Mouse (Mus musculus): ENCODE measurements around the gene Tex45.
A peak's percentile ranks its signal among the peaks of the same experiment; 100 is the strongest.

Gene Tex45

DNA sequence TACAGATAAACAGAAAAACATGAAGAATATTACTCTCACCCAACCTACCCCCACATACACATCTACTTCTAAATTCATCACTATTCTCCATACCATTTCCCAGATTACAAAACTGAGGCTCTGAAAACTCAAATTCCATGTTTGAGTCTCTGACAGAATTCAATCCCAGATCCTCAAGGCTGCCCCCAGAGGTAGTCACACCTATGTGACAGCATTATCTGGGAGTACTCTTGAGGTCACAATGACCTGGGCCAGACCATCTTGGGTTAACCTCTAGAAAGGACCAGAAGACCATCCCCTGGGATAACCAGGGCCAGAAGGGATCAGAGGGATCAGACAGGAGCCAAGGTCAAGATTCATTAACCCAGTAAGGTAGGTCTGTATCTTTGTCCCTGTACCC is at the start of gene Tex45:
Tex45 (plus strand) TSS at position 301 of the 400 bp plus-strand sequence.
- DNase-seq, result no peak

DNA sequence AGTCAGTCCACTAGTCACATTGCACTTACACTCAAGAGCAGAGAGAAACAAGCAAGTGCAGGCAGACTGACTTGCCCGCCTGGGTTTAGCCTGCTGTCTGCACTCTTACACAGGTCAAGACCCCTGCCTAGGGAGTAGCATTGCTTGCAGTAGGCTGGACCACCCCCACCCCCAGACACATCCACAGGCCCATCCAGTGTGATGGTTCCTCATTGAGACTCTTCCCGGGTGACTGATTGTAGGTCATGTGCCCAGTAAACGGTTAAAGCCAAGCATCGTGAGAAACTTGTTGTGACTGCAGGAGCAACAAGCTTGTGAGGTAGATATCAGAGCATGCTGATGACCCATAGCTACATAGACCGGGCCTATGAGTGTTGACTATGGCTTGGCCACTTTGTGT is 49.2 kb upstream of the Tex45 start:
- DNase-seq, result no peak

DNA sequence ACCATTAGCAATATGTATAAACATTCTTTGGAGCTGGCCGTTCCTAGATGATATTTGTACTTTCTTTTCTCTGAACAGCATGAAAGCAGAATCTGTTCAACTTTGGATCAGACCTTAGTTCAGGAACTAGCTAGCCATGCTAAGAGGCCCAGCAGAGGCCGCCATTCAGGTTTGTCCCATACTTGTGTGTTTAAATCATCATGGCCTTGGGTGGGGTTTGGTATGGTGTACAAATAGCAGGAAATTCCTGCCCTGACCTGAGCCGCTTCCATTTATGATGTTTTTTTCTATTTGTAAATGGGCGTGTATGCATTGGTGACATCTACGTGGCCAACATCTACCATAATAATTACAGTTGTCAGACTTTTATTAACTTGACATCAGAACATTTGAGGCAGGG is 45.4 kb upstream of the Tex45 start:
- no peak for DNase-seq

DNA sequence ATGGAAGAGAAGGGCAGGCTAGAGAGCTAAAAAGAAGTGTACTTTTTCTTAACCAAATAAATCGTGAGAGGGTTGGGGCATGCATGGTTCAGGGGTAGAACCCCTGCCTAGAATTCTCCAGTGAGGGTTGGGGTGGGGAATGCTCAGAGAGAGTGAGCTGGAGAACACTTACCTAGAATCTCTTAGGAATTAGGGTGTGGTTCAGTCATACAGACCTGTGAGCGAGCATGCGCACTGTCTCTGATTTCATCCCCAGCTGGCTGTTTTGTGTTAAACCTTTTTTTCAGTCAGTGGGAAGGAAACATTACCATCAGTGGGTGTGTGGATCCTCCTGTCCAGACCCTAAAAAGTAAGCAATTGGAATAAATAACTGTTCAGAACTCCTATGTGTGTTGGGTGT is 44.5 kb upstream of the Tex45 start:
- DNase-seq, result no peak

DNA sequence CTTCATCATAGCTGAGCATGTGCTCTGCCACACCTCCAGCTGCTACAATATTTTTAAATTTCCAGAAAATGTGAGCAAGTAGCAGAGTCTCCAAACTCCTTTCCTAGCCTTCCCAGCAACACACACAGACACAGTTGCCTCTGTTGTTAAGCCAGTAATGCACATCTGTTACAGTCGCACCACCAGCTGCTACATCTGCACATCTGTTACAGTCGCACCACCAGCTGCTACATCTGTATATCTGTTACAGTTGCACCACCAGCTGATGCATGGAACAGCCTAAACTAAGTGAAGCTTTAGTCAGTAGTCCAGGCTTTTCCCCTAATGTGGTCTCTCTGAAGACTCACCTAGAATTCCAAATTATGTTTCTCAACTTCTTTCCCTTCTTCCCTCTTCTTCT is 42.2 kb upstream of the Tex45 start:
- no peak for DNase-seq

DNA sequence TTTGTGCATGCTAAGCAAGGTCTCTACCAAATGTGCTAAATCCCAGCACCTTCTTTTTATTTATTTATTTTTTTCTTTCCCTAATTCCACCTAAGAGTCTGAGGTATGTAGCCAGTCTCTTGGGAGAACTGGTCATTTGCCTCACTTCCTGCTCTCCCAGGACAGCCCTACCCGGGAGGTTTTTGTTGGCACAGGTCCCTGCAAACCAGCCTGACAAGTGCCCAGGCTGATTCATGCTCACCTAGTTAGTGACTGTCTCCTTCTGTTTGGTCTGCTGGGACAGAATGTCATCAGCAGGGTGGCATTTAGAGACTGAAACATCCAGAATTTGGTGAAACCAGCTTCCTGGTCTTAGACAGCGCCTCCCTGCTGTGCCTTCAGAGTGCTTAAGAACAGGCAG is 40.7 kb upstream of the Tex45 start:
- DNase-seq, result peak; percentile 61 to 63

DNA sequence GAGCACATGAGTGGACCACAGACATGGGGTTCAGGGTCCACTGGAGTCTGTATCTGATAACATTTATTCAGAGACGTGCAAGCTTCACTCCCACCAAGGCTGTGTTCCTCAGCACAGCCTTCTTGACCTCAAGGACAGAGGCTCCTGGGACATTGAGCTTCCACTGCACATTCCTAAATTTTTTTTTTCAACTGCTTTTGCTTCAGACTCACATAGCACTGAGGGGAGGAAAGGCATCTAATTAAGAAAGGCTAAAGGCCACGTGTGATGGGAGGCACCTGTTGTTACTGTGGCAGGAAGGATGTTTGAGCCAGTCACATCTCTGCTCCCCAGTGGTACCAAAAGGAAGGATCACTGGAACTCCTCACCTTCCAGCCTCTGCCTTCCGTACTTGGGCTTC is 39.5 kb upstream of the Tex45 start:
- DNase-seq, result no peak

DNA sequence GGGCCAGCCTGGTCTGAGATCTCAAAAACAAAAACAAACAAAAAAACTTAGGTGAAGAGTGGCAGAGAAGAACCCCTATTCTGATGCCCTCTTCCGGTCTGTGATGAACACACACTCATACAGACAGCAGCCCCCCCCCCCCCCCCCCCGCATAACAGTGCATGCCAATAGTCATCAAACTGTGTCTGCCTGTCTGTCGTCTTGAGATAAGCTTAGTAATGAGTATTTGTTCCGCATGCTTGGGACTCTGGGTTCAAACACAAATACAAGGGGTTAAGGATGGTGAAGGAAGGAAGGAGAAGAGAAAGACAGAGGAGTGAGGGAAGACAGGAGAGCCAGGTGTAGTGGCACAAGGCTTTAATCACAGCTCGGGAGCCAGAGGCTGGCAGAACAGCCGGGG is 34.2 kb upstream of the Tex45 start:
- DNase-seq, result no peak

DNA sequence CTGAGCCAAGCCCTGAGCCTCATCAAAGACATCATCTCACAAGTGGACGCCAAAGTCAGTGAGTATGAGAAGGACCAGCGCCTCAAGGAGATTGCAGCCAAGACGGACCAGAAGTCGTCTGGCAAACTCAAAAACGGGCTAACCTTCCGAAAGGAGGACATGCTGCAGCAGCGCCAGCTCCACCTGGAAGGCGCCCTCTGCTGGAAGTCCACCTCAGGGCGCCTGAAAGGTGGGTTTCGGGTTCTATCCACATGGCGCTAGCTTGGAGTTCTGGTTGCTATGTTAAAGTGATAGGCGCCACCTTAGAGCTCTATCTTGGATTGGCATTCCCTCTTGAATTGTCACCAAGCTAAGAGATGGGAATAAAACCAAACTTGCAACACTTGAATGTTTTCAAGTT is 31.2 kb upstream of the Tex45 start:
- no peak for DNase-seq

DNA sequence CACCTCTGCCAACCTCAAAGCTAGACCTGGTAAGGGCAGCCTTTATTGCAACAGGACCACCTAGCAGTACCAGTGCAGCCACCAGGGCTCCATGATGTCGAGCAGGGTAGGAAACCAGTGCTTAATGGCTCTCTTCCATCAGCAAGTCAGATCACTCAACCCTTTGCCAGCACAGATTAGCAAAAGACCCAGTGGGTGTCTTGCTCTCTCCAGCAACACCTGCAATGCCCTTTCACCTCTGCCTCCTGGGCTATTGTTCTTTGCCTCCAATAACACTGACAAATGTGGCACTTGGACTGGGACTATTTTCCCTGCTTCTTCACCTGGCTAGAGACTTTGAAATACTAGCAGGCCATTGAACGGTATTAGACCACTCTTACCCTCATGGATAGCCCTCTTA is 21.4 kb upstream of the Tex45 start:
- DNase-seq, result no peak

DNA sequence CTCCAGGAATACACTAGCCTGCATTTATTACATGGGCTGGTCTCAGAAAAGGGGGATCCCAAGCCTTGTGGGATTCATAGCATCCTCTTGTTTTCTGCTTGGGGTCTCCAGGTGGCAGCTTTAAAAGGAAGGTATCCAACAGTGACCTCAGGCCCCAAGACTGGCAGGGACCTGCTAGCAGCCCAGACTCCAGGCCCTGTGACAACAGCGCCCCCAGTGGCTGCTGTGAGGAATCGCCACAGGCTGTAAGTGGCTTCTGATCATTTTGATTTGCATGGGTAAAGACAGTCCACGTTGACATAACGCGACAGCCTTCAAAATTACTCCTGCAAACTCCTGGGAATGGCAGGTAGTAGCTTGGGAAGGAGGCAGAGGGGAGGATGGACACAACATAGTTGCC is 20.0 kb upstream of the Tex45 start:
- DNase-seq, result no peak

DNA sequence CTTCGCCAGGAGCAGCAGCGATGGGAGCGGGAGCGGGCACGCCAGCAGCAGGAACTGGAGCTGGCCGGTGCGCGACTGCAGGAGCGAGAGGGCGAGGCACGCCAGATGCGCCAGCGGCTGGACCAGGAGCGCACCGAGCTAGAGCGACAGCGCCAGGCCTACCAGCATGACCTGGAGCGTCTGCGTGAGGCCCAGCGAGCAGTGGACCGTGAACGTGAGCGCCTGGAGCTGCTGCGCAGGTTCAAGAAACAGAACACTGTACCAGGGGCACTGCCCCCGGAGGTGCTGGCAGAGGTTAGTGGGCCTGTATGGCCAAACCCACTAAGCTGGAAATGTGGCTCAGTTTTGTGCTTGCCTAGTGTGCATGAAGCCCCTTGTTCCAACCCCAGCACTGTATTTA is 18.7 kb upstream of the Tex45 start:
- peak; percentile 50 to 59 for DNase-seq

DNA sequence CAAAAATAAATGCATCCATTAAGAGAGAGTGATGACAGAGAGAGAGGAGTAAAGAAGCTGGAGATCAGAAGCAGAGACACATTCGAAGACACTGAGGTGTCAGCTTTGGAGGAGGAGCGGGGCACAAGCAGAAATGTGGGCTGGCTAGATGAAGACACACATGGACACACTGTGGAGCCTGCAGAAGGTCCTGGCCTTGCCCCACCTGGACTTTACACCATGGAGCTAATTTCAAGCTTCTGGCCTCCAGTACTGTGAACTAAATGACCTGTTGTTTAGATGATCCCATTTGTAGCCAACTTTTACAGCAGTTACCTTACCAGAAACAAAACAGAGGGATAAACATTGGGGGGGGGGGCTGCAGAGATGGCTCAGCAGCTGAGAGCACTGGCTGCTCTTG is 7.4 kb upstream of the Tex45 start:
- DNase-seq, result peak; percentile 39 to 49

DNA sequence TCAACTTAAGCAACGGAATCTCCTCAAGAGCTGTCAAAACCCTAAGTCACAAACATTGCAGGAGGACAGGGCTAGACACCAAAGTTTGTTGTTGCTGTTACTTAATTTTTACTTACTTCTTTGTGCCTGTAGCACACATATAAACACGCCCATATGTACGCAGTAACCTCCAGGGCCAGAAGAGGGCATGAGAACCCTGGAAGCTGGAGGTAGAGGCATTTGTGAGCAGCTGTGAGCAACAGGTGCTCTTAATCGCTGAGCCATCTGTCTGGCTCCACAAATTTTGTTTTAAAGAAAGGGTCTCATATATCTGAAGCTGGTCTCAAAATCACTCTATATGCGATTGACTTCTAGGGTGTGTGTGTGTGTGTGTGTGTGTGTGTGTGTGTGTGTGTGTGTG is 6.4 kb upstream of the Tex45 start:
- peak; percentile 36 to 53 for DNase-seq

DNA sequence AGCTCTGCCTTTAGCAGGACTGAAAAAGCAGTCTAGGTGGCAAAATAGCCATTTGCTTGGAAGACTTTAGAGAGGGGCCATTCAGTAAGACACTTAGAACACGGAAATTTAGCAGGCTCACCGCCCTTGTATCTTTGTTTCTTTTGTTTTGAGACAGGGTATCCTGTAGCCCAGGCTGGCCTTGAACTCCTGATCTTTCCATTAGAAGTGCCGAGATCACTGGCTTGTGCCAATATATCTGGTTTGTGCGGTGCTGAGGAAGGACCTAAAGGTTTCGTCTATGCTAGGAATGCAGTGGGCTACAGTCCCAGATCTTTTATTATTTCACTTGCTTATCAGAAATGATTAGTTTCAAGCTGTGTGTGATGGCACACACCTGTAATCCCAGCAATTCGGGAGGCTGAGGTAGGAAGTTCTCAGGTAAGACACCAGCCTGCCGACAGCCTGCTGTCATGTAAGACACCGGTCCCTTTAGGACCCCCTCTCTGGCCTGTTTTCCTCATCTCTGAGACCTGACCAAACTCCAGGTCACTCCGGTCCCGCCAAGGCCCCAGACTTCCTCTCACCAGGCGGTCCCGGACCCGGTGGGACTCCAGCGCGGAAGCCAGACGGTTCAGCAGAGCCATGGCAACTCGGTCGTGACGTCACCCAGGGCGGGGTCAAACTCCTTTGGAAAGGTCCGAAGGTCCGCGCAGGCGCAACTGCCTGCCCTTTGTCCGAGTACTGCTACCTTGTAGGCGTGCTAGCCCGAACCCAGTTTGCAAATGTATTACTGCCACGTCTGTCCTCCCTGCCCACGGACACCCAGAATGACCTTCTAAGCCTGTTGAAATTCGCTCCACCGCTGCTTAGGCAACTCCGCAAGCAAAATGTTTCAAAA is 3.4 kb upstream of the Tex45 start, which contains the start of gene Pex11g:
Pex11g (minus strand) TSS at position 675 of the 880 bp plus-strand sequence.
- peak; percentile 99 to 100 for DNase-seq

DNA sequence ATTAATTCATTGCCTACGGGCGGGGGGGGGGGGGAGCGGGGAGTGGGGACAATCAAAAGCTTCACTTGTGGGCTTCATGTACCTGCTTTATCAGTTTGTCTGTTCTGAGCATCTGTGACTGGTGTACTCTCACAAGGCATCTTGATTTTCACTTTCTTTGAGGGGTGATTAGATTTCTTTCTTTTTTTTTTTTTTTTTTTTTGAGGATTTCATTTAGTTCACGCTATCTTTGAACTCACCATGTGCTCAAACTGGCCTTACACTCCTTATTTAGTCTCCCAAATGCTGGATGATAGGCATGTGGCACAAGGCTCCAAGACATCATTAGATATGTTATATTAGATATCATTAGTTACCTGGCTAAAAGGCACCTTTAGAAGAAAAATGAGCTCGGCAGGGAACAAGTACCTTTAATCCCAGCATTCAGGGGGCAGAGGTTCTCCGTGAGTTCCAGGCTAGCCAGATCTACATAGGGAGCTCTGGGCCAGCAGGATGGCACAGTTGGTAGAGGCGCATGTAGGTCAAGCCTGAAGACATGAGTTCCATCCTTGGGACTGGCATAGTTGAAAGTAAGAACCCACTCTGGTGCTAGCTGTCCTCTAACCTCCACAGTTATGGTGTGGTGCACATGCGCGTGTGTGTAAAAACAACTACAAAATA is 2.6 kb upstream of the Tex45 start:
- no peak for DNase-seq

DNA sequence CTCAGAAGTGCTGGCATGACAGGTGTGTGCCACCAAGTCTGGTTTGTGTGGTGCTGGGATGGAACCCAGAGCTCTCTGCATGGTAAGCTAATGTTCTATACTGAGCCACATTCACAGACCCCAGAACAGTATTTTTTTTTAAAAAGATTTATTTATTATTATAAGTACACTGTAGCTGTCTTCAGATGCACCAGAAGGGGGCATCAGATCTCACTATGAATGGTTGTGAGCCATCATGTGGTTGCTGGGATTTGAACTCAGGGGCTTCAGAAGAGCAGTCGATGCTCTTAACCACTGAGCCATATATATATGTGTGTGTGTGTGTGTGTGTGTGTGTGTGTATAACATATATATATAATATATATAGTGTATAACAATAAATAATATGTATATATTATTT is 1.8 kb upstream of the Tex45 start:
- DNase-seq, result no peak

DNA sequence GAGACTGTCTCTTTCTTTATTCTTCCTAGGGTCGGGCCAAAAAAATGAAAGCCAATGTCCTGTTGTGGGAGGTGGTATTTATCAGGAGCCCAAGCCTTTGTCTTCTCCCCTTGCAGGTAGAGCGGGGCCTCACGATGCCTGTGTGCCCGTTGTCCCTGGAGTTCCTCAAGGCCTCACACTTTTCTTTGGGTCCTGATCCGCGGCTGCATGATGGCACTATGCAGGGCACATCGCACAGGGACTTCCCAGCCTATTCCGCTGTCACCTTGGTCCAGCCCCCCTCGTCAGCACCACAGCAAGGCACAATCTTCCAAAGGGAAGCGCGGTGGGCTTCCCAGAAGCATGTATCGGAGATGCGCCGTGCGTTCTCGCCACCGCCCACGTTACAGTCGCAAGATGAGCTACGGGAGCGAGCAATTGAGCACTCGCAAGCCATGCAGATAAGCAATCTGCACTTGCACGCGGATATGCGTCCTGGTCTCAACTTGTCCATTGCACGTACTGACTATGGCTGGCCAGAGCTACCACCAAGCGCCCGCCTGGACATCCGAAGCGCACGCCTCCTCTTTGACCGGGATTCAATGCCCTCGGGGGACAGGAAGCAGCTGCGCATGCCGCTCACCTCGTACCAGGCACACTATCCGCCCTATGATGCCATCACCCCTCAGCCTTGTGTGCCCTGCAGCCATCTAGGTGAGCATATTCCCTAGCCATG is 5.2 kb downstream of the Tex45 start:
- no peak for DNase-seq

DNA sequence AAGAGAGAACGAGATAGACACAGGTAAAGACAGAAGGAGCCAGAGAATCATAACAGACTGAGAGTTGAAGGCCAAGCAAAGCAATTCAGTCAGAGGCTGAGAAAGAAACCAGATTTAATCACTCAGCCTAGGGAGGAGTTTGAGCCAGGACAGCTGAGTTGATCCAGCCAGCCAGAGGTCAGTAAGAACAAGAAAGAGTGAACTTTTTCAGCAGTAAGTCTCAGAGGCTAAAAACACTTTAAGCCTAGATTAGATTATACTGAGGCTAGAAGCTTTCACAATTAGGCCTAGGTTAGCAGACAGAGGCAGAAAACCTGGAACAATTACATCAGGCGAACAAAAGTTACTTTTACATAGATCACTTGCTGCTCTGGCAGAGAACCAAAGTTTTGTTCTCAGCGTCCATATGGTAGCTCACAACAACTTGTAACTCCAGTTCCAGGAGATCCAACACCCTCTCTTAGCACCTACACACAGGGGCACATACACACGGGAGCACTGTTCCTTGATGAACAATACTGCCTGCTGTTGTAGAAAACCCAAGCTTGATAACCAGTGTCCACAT is 9.6 kb downstream of the Tex45 start:
- no peak for DNase-seq

DNA sequence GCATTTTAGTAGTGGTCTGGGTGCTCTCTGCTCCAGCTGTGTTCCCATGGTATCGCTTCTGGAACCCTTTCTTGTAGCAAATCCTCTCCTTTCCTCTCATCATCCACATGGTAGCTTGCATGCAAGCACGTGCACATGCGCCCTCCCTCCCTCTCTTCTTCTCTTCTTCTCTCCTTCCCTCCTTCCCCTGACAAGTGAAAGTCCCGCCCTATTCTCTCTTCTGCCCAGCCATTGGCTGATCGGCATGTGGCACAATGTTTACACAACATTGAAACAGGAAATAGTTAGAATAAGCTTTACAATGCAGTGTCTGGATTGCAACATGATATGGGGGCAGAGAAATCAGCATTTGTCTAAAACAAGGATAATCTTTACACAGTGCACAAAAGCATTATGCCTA is 10.9 kb downstream of the Tex45 start:
- DNase-seq, result no peak

DNA sequence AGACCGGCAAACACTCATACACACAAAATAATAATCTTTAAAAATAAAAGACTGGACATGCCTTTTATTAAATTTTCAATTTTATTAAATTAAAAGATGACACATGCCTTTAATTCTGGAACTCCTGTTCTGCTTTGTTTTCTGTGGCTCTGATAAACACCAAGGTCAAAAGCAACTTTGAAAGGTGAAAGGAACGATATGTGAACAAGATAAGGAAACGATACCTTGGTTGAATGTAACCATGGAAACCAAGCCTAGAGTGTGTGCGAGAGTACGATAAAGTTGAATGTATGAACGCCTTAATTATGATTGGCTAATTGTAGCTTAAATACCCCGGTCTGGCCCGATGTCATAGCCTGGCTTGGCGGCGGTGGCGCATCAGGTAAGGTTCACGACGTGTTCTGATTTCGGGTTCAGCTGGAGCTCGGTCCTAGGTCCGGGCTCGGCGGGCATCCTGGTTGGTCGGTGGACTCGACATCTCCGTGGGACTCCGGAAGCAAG is 11.6 kb downstream of the Tex45 start:
- no peak for DNase-seq

DNA sequence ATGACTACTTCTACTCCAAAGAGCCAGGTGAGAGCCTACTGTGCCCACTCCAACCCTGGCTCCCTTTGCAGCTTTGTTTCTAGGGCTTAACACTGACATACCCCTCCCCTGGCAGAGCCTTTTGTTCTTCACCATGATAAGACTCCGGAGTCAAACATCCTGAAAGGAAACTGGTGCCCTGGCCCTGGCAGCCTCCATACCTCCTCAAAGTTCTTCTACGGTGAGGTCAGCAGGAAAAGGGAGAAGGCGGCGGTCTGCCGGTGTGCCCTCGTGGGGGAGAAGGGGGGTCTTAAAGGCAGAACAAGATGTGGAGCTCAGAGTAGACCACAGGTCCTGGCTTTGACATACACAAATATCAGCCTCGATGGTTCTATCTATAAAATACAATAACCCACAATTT is 12.9 kb downstream of the Tex45 start:
- DNase-seq, result no peak

DNA sequence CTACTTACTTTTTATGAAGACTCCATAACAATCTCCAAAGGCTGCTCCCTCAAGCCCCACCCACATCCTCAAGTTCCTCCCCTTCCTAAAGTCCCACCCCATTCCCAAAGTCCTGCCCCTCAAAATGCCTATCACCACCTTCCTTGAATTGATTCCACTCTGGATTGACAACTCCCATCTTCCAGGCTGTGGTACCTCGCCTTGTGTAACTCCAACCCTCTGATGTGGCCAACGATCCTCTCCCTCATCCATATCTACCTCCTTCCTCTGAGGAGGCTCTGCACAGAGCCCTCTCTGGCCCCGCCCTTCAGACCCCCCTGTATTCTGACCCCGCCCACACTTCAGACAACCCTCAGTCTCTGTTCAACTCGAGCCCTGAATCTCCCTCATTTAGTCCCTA is 14.5 kb downstream of the Tex45 start:
- DNase-seq, result no peak
